Mouse (Mus musculus): ENCODE measurements around the gene Gli3. TPM values are rescaled to one million over a fixed set of nuclear protein-coding genes. Genes with fewer than 3 reads are reported as not detected.
A peak's percentile ranks its signal among the peaks of the same experiment; 100 is the strongest.

Gene Gli3
- polyA plus RNA-seq, 2 experiments: 33.4 to 42.6 TPM

DNA sequence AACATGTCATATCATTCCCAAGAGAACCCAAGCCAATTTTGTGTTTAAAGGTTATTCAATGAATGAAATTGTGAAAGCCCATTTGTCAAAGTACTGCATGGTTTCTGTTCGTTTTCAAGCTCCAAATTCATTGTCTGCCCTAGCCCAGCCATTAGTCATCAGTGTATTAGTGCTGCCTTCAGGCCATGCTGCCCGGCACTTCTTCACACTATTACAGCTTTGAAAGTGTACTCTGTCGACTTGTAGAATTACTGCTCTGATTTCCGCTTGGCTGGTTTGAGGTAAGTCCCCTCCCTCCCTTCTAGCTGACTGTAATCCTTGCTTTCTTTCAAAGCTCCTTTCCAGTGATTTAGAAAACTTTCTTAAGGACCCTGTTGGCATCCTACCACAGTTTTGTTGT is 5.4 kb downstream of the Gli3 start:
- Histone ChIP-seq H3K4me3 (replicated peaks; ENCODE audit: low read length) (peak overlapping the region; percentile 96), H3K4me2 (replicated peaks; ENCODE audit: low read depth, low read length, severe bottlenecking) (peak overlapping the region; percentile 69), H3K4me1 (ENCODE audit: control insufficient read depth, insufficient read depth, low read length) (peaks cover 52% of the 10 kb centered on the region), H3K27me3 (ENCODE audit: control insufficient read depth, insufficient read depth, low read length) (no peaks in the 10 kb centered on the region), H3K9me3 (ENCODE audit: control insufficient read depth, low read length) (no peaks in the 10 kb centered on the region), H3K36me3 (ENCODE audit: control insufficient read depth, insufficient read depth, low read length) (no peaks in the 10 kb centered on the region), H3K9ac (ENCODE audit: low read depth, low read length, severe bottlenecking) (peak overlapping the region; percentile 4; the same call in 1 of the 2 replicates), H3K27ac (replicated peaks; ENCODE audit: low read depth, low read length) (0 out of 2 replicates have a peak overlapping the region, but pooled peaks have one; percentile 2)
- ATAC-seq (ENCODE audit: low FRiP score, low read depth) (no peak), DNase-seq (ENCODE audit: low spot score) (peak; percentile 31)
- 15% methylated on average over 4 of the region's 4 CpGs for WGBS
- no peak for TF ChIP-seq POLR2A (IDR thresholded peaks at IDR 0.05; ENCODE audit: borderline replicate concordance, extremely low read depth, insufficient read depth, insufficient read length)

GRCm38 (mm10) chr13:15470056-15470455 is 7.0 kb downstream of the Gli3 start:
- no peak for TF ChIP-seq POLR2A (IDR thresholded peaks at IDR 0.05; ENCODE audit: borderline replicate concordance, extremely low read depth, insufficient read depth, insufficient read length)
- no peaks in the 10 kb centered on the region for H3K27me3 ChIP-seq (ENCODE audit: control insufficient read depth, insufficient read depth, low read length)
- no peak overlapping the region for H3K4me2 ChIP-seq (replicated peaks; ENCODE audit: low read depth, low read length, severe bottlenecking)
- DNase-seq (ENCODE audit: low spot score): no peak
- no peaks in the 10 kb centered on the region for H3K36me3 ChIP-seq (ENCODE audit: control insufficient read depth, insufficient read depth, low read length)
- peaks cover 62% of the 10 kb centered on the region for H3K4me1 ChIP-seq (ENCODE audit: control insufficient read depth, insufficient read depth, low read length)
- H3K27ac ChIP-seq (replicated peaks; ENCODE audit: low read depth, low read length): no peak overlapping the region
- H3K9ac ChIP-seq (ENCODE audit: low read depth, low read length, severe bottlenecking): no peak overlapping the region
- ATAC-seq (ENCODE audit: low FRiP score, low read depth): no peak
- no peak overlapping the region for H3K4me3 ChIP-seq (replicated peaks; ENCODE audit: low read length)
- H3K9me3 ChIP-seq (ENCODE audit: control insufficient read depth, low read length): no peaks in the 10 kb centered on the region
- 37% methylated on average over 3 of the region's 3 CpGs for WGBS

DNA sequence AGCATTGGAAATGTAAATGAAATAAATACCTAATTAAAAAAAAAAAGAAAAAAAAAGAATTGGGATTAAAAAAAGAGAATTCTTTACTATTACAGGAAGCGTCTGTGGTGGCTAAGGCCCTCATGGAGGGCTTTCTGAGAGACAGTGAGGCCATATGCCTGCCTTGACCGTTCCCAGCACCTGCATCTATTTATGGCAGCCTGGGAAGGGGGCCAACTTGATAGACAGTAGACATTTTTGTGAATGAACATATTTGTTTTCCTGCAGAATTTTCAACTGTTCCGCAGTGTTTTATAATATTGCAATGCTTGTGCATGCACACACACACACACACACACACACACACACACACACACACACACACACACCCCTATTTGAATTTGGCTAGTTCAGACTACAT is 9.7 kb downstream of the Gli3 start:
- 41% methylated on average over 3 of the region's 3 CpGs for WGBS
- Histone ChIP-seq H3K4me1 (ENCODE audit: control insufficient read depth, insufficient read depth, low read length) (peaks cover 55% of the 10 kb centered on the region), H3K4me3 (replicated peaks; ENCODE audit: low read length) (no peak overlapping the region), H3K36me3 (ENCODE audit: control insufficient read depth, insufficient read depth, low read length) (peaks cover 2% of the 10 kb centered on the region), H3K4me2 (replicated peaks; ENCODE audit: low read depth, low read length, severe bottlenecking) (no peak overlapping the region), H3K9ac (ENCODE audit: low read depth, low read length, severe bottlenecking) (no peak overlapping the region), H3K27ac (replicated peaks; ENCODE audit: low read depth, low read length) (no peak overlapping the region), H3K9me3 (ENCODE audit: control insufficient read depth, low read length) (no peaks in the 10 kb centered on the region), H3K27me3 (ENCODE audit: control insufficient read depth, insufficient read depth, low read length) (no peaks in the 10 kb centered on the region)
- no peak for ATAC-seq (ENCODE audit: low FRiP score, low read depth)
- no peak for TF ChIP-seq POLR2A (IDR thresholded peaks at IDR 0.05; ENCODE audit: borderline replicate concordance, extremely low read depth, insufficient read depth, insufficient read length)
- DNase-seq (ENCODE audit: low spot score): no peak

GRCm38 (mm10) chr13:15474393-15474792 is 11.4 kb downstream of the Gli3 start:
- H3K4me2 ChIP-seq (replicated peaks; ENCODE audit: low read depth, low read length, severe bottlenecking): no peak overlapping the region
- no peaks in the 10 kb centered on the region for H3K9me3 ChIP-seq (ENCODE audit: control insufficient read depth, low read length)
- DNase-seq (ENCODE audit: low spot score) (no peak), ATAC-seq (ENCODE audit: low FRiP score, low read depth) (no peak)
- no peaks in the 10 kb centered on the region for H3K27me3 ChIP-seq (ENCODE audit: control insufficient read depth, insufficient read depth, low read length)
- H3K36me3 ChIP-seq (ENCODE audit: control insufficient read depth, insufficient read depth, low read length): peaks cover 15% of the 10 kb centered on the region
- TF ChIP-seq POLR2A (IDR thresholded peaks at IDR 0.05; ENCODE audit: borderline replicate concordance, extremely low read depth, insufficient read depth, insufficient read length): no peak
- peaks cover 41% of the 10 kb centered on the region for H3K4me1 ChIP-seq (ENCODE audit: control insufficient read depth, insufficient read depth, low read length)
- no peak overlapping the region for H3K27ac ChIP-seq (replicated peaks; ENCODE audit: low read depth, low read length)
- no peak overlapping the region for H3K9ac ChIP-seq (ENCODE audit: low read depth, low read length, severe bottlenecking)
- no peak overlapping the region for H3K4me3 ChIP-seq (replicated peaks; ENCODE audit: low read length)
- WGBS: 44% methylated on average over 2 of the region's 2 CpGs

- no peak for DNase-seq (ENCODE audit: low spot score)
- no peak for ATAC-seq (ENCODE audit: low FRiP score, low read depth)
- no peaks in the 10 kb centered on the region for H3K9me3 ChIP-seq (ENCODE audit: control insufficient read depth, low read length)
- H3K9ac ChIP-seq (ENCODE audit: low read depth, low read length, severe bottlenecking): no peak overlapping the region
- TF ChIP-seq POLR2A (IDR thresholded peaks at IDR 0.05; ENCODE audit: borderline replicate concordance, extremely low read depth, insufficient read depth, insufficient read length): no peak
- H3K4me3 ChIP-seq (replicated peaks; ENCODE audit: low read length): no peak overlapping the region
- H3K4me1 ChIP-seq (ENCODE audit: control insufficient read depth, insufficient read depth, low read length): peaks cover 28% of the 10 kb centered on the region
- H3K4me2 ChIP-seq (replicated peaks; ENCODE audit: low read depth, low read length, severe bottlenecking): no peak overlapping the region
- H3K27me3 ChIP-seq (ENCODE audit: control insufficient read depth, insufficient read depth, low read length): no peaks in the 10 kb centered on the region
- H3K36me3 ChIP-seq (ENCODE audit: control insufficient read depth, insufficient read depth, low read length): 0 out of 2 replicates have a peak, but pooled peaks cover 8% of the 10 kb centered on the region
- WGBS: 70% methylated on average over 14 of the region's 14 CpGs
- H3K27ac ChIP-seq (replicated peaks; ENCODE audit: low read depth, low read length): no peak overlapping the region
Measured at GRCm38 (mm10) chr13:15486033-15486891, 23.2 kb downstream of the Gli3 start.

All from limb, embryonic 14.5 days (tissue).